Mouse (Mus musculus): ENCODE measurements around the gene Myo18b.
A peak's percentile ranks its signal among the peaks of the same experiment; 100 is the strongest.

Gene Myo18b

DNA sequence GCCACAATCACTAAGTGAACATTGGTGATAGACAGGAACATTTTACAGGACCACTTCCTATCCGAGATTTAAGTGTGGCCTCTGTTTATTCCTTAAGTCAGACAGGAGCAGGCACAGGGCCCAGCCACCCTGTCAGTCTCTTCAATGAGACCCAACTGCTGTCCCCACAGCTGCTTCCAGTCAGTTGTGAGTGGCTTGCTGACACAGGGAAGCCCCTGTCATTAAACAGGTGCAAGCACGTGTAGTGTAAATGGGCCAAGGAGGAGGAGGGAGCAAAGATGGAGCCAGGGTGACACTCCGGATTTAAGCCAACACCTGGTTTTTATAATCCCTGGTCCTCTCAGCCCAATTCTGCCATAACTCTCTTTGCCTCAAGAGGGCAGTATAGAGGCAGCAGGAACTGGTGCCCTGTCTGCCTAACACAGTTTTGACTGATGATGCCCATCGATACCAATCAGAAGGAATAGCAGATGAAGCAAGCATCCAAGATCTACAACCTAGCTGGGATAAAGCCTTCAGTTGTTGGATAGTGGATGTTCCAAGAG lies 19.2 kb downstream of the Myo18b start:
- DNase-seq (ENCODE audit: low spot score), result no peak

DNA sequence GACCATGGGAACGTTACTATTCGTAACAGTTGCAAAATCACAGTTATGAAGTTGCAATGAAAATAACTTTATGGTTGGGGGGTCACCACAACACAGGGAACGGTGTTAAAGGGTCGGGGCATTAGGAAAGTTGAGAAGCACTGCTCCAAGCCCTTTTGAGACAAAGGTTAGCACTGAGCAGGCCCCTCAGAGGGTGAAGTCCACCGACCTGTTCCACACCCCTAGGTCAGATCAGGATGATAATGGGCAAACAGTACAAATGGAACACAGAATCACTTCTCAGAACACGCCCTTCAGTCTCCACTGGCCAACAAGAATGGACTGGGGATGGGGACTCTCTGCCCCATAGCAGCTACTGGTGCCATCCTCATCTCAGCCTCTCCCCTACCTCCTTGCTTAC lies 23.2 kb downstream of the Myo18b start:
- DNase-seq (ENCODE audit: low spot score), result no peak

DNA sequence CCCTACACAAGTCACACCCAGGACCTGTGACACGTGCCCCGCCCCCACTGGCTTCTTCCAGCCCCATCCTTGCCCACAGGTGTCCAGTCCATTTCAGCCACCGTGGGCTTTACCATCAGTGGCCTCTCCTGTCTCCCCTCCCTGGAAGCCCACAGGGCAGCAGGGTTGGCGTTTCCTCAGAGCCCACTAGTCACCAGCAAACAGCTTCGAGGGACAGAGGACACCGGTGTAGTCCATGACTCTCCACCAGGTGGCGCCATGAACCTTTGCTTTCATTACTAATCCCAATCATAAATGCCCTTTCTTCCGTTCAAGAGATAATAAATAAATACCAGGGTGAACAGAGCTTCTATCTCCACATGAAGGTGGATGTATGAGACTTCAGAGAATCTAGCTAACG lies 25.4 kb downstream of the Myo18b start:
- DNase-seq (ENCODE audit: low spot score), result no peak

DNA sequence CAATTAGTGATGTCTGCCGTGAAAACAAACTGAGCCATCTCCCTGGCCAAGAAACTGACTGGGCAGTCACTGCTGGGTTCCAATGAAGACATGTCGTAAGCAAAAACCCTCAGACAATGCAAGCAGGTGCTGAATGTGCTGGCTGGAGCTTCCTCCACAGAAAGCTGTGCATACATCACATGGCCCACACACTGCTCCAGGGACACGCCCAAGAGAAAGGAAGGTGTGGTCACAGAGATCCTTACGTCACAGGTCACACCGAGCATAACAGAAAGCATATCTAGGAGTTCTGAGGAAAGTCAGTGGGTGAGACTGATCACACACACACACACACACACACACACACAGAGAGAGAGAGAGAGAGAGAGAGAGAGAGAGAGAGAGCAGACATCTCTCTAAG lies 27.5 kb downstream of the Myo18b start:
- no peak for DNase-seq (ENCODE audit: low spot score)

DNA sequence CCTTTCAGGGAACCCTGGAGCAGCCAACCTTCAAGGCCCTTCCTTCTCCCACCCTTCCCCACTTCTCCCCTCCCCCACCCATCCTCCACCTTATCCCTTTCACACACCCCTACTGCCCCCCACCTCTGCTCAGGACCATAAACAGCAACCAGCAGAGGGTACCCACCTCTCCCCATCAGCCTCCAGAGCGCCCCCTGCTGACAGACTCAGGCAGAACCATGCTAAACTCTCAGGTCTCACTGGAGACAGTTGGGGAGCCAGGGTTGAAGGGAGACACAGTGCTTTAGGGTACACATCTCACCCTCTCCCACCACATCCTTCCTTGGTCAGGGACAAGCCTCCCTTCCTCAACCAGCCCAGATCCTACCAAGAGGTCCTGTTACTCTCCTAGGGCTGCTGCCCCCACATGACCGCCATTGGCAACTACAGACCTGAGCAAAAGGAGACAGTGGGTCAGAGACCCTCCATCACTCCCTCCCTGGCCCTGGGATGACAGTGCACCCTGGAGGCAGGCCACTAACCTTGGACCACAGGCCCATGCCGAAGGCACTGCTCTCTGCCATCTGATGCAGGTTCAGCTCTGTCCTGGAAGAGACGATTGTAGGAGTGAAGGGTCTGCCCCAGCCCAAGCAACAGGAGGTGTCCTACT lies 31.3 kb downstream of the Myo18b start:
- DNase-seq (ENCODE audit: low spot score), result no peak

DNA sequence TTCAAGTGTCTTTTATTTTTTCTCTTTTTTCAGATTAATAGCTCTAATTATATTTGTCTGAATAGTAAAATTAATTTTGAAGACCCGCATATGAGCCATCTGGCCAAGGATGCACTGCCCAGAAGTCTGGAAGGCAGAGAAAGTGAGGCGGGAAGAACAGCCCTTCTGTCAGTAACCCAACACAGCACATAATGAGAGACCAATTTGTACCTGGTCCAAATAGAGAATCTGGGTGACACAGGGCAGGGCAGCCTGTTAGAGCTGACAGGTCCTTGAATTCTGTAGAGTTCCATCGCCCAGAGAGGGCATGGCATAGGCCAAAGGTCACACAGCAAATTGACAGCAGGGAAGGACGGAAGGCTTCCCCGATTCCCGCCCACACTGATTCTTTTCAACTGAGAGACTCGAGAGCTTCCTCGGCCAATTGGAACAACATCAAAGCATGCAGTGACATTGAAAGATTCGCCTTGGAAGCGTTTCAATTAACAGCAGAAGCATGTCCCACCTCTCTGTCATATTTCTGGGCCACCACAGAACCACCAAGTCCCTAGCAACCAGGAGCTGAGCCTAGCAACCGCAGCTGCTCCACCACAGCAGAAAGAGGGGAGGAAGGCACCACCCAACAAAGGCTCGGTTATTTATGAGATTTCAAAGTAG lies 36.7 kb downstream of the Myo18b start:
- DNase-seq (ENCODE audit: low spot score), result peak; percentile 10

DNA sequence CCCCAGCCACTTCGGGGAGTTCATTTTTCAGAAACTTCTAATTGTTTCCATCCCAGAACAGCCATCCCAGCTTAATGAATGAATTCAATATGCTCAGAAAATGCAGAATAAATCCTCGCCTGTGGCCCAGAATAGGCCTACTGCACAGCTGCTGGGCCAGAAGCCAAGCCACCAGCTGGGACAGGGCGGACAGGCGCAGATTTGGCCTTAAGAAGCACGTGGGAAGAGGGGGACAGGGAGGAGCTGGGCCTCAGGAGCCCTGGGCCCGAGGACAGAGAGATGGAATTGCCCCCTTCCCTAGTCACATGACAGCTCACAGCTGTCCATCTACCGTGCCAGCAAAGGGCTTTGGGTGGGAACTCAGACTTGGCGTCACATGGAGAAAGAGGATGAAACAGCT lies 43.0 kb downstream of the Myo18b start:
- DNase-seq (ENCODE audit: low spot score), result peak; percentile 32

DNA sequence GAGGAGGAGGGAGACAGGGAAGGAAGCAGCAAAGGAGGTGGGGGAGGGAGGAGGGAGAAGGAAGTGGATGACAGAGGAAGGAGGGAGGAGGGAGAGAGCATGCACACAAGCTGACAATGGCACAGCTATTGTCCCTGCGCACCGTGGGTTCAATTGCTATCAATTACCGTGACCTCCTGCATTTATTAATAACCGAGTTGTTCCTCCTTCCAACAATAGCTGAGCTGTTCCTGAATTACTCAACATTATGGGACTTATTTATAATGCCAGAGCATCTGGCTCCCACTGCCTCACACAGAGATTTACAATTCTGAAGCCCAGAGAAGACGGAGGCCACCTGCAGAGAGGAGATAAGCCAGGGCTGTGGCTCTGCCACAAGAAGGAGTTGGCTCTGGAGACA lies 44.8 kb downstream of the Myo18b start:
- DNase-seq (ENCODE audit: low spot score), result no peak

DNA sequence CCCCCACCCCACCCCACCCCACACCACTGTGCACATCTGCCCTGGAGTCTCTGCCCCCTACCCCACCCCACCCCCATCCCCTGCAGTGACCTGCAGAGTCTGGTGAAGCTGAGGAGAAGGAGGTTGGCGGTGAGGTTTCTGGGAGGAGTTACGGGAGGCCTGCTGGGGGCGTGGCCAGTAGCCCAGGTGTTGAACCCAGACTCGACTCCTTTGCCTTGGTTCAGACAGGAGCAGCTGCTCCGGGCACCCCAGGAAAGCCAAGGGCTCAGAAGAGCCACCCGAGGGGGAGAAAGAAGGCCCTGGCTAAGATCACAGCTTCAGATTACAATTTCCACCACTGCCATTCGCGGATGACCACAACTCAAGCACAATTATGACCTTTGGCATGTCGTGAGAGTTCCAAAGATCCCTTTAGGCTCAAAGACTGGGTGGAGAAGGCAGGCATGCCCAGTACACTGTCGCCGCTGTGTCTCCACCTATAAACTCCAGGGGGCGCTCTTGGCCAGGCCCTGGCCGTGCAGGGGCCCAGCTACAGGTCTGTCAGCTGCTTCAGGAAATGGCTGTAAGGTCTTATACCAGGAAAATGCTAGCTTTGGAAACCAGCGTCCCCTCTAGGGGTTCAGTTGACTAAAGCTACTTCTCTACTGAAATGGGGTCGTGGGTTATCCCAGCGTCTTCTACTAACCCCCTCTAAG lies 47.4 kb downstream of the Myo18b start:
- DNase-seq (ENCODE audit: low spot score), result no peak

DNA sequence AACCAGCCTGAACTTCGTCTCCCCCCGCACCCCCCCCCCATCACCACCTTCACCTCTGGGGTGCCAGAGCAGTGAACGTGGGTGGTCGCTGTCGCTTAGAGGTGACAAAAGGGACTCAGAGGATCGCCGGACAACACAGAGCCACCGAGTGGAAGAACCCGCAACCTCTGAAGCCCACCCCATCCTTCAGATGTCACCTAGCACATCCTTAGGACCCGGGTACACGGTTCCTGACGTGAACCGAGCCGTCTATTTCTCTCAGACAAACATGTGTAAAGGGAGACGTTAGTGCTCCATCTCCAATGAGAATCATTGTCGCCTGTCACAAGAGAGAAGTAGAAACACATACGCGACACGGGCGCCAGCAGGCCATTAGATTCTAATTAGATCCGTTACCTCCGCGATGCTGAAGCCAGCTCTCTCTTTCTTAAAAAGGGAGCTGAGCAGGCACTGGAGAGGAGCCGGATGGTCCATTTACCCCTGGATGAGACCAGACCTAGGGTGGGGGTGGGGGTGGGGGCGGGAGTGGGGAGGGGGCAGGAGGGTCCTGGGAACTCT lies 48.1 kb downstream of the Myo18b start:
- DNase-seq (ENCODE audit: low spot score), result no peak

DNA sequence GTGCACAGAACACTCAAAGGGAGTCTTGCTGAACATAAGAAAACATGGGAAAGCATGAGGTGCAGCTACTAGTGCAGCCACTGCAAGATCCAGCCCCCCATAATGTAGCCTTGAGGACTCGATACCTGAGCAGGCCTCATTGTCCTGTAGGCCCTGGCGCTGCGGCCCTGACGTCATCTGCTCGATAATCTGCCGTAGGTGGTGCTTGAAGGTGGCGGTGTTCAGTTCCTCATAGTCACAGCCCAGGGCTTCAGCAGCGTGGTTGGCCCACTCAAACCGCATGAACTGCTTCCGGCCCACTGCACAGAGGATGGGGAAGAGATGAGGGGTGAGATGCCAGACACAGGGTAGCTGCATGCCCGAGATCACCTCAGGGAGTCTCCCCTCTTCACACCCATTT lies 50.0 kb downstream of the Myo18b start:
- no peak for DNase-seq (ENCODE audit: low spot score)

DNA sequence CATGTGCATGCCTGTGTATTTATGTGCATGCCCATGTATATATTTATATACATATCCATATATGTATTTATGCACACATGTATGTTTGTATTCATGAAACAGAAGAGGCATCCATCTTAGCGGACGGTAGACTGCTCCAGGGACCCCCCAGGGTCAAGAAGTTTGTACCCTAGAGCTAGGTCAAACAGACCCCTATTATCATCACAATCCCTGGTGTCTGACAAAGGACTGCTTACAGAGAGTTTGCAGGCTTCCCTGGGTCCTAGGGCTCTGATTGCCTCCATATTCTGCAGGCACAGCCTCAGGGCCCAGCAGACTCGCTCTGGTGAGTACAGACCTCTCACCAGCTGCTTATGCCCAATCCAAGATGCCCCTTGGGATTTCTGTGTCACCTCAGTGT lies 51.7 kb downstream of the Myo18b start:
- no peak for DNase-seq (ENCODE audit: low spot score)

DNA sequence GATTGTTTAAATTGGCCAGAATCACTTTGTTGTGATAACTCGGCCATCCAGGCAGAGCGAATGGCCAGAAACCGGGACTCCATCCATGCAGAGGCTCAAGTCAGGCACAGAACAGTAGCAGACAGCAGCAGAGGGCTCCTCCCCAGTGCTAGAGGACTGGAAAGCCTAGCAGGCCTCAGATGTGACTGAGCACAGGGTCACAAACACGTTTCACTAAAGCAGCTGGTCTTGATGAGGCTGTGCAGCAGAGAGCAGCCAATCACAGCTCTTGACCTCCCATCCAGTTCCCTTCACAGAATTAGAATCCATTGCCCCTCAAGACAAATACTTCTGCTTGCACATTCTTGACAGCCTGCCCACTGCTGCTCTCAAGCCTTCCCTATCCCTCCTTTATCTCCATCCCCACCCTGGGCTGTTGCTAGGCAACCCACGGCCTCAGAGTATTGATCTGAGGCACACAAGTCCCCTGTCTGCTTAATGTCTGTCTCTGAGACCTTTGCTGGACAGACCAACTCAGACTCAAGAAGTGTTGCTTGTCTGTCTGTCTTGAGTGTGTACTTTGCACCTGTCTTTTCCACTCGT lies 52.4 kb downstream of the Myo18b start:
- DNase-seq (ENCODE audit: low spot score), result no peak

DNA sequence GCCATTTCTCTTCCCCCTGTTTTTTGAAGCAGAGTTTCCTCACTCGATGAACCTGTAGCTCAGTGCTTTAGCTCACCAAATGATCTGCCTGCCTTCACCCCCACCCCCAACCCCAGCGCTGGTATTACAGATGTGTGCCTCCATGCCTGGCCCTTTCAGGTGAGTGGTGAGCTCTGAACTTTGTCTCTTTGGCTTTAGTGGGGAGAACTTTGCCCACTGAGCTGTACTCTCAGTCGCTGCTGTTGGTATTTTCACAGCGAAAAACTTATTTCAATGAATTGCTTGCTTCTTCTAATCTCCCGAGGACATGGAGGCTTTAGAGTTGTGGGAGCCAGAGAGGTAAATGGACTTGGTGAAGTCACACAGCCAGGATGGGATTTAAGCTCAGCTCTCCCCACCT lies 53.5 kb downstream of the Myo18b start:
- no peak for DNase-seq (ENCODE audit: low spot score)

DNA sequence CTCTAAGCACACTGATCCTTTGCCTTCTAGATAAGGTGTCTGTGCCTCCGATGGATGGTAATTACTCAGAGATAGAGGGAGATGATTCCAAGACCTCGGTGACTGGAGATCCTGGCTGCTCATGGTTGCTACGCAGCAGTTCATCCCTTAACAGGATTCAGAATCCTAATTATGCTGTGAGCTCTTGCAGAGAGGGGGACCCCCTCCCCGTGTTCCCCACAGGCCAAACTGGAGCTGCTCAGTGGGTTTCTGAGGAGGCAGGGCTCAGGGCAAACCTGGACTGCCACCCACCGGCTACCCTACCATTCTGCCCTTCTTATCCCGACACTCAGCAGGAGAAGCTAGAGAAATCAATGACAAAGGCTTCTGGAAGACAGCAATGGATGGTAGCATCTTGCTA lies 54.3 kb downstream of the Myo18b start:
- no peak for DNase-seq (ENCODE audit: low spot score)

DNA sequence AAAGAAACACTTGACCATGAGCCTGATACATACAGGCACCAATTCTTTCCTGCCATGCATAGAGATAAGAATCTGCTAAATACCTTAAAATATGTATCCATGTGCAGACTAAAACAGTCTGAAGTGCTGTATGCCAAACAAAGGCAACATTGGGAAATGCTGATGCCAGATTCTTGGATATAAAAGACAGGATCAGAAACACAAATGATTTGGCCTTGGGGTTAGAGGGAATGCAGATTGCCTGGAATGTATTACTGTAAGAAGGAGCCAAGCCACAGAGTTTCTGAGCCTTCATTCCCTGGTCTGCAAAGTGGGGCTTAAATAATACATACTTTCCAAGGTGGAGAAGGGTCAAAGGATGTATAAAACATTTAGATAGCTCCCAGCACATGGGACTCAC lies 61.3 kb downstream of the Myo18b start:
- DNase-seq (ENCODE audit: low spot score), result no peak

DNA sequence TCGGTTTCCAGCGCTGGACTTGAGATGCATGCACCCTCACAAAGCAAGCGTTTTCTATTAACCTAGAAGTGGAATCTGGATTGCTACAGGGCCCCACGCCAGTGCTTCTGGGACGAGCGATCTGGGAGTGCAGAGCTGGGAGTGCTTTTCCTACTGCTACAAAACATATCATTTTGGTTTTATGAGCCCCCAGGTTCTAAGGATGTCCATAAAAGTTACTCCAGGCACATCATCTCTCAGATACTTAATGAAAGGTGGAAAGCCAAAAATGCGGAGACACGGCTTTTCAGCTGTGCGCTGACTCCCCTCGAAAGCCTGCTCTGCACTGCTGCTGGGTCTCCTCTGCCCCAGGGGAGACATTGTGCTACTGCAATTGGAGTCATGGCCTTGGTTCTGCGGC lies 62.3 kb downstream of the Myo18b start:
- DNase-seq (ENCODE audit: low spot score), result no peak

DNA sequence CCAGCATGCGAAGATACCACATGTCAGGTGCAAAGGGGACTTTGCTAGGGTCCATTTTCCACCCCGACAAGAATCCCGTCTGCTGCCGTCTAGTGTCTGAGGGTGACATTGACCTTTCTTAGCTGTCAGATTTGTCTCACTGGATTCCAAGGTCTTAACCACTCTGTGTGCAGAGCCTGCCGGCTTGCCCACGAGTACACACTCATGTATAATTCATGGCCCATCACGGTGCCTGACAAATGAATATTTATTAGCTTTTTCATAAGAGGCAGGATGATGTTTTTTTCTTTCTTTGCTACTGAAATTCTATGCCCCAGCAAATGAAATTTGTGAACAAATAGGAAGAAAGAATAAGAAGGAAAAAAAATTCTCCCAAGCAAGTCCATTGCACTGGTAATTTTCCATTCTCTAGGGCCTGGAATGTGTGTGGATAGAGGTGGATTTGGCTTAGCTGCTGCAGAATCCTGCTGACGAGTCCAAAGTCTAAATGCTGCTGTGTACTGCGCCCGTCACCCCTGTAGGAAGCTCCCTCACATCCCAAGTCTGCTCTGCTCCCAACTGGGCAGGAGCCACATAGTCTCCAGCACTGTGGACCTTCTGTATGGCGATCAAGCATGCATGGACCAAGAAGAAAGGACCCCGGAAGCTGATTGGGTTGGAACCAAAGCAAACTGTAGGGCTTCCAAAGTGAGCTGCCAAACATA lies 70.9 kb downstream of the Myo18b start:
- DNase-seq (ENCODE audit: low spot score), result no peak

DNA sequence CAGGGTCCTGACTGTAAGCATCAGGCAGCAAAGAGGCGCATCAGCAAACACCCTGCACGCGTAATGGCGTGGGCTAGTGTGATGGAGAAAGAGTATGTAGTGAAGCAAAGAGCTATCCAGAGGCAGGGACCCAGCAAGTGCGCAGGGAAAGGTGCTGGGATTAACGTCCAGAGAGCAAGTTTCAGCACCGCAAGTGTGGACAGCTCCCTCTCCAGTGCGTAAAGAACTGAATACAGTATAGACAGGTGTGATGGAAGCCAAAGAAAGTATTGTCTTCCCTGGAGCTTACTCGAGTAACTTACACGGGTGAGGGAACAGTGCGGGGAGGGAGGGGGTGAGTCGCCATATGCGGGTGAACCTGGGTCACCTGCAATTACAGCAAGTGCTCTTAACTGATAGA lies 71.8 kb downstream of the Myo18b start:
- DNase-seq (ENCODE audit: low spot score), result no peak

DNA sequence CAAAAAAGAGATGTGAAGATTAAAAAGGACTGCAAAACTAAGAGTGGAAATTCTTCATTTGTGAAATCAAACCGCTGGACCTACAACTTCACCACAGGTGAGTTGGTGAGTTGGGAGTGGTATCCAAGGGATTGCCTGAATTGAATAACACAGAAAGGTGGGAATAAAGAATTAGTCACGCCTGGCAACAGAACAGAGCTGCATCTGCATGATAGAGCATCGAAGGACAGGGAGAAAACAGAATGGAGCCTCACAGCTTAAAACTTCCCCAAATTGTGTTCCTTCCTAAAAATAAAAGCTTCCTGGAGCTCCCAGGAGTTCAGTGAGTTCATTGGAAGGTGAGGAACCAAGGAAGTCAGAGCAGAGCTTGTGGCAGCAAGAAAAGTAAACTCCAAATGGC lies 73.7 kb downstream of the Myo18b start:
- no peak for DNase-seq (ENCODE audit: low spot score)

DNA sequence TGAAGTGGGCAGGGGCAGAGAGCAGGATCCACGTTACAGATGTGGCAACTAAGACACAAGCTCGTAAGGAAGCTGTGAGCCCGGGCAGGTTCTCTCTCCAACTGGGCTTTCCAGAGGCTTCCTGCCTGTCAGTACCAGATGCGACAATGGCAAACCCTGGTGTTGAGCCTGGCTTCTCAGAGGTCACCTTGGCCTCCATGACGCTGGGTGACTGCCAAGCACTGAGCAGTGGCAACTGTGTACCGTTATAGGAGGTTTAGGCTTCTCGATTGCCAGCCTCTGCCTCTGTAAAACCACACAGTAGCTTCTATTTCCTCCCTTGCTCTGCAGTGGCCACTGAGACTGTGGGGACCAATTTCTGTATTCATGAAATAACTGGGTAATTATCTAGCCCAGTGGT lies 81.1 kb downstream of the Myo18b start:
- no peak for DNase-seq (ENCODE audit: low spot score)

DNA sequence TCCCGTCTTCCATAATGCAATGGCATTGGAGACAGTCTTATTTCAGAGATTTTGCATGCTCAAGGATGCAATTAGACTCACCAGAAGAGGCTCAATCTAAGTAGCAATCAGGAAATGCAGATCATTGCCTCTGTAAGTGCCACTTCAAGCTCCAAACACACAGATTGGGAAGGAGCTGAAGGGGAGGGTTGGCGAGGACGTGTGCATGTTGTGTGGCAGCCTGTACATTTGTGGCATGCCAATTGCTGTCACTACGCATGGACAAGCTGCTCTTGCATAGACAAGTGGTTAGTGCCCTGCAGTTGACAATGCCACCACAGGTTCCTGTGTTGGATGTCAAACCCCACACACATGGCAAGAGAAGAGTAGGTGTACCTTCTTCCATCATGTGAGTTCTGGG lies 88.5 kb downstream of the Myo18b start:
- no peak for DNase-seq (ENCODE audit: low spot score)
